Mouse (Mus musculus): ENCODE results near the gene Pcdh15.

Pcdh15 gene

DNA sequence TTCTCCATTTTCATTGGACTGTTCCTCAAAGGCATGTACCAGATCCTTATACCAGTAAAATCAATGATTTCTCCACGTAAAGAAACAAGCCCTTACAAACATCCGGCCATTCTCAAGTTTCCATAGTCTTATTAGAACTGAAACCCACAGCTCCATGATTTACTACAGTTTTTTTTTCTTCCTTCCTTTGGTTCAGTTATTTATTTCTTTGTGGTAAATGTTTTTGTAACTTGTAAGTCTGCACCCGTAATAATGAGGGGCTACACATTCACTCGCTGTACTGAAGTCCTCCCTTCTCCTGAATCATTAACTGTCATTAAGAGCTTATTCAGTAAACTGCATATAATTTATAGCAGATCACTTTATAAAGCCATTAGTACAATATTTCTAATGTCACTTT, 1526.6 kb downstream of the Pcdh15 start:
- DNase-seq = no peak

DNA sequence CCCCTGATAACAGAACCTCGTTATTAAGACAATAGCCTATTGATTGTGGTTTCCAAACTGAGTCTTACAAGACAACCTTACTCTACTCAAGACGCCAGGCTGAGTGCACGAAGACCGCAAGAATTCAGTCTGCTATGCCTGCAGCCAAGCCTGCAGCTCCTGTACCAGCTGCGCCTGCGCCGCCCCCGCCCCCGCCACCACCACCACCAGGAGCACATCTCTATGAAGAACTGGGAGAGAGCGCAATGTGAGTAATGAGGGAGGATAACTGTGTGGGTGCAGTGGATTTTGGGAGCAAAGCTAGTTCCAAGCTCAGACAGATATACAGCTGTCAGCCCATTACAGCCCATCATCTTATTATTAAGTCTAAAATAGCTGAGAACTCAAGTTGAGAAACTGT, 1527.5 kb downstream of the Pcdh15 start:
- peak in 1 of 2 experiments; percentile 10 for DNase-seq

DNA sequence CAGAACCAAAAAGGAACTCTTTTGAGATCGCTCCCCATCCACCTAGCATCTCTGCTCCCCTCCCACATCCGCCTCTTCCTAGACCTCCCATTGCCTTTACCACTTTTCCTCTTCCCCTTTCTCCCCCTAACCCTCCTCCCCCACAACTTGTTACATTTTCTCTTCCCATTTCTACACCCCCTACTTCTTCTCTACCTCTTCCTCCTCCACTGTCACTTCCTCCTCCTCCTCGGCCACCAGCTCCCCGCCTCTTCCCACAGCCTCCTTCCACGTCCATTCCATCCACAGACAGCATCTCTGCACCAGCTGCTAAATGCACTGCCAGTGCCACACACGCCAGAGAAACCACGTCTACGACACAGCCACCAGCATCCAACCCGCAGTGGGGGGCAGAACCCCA, 1532.2 kb downstream of the Pcdh15 start:
- no peak for DNase-seq

DNA sequence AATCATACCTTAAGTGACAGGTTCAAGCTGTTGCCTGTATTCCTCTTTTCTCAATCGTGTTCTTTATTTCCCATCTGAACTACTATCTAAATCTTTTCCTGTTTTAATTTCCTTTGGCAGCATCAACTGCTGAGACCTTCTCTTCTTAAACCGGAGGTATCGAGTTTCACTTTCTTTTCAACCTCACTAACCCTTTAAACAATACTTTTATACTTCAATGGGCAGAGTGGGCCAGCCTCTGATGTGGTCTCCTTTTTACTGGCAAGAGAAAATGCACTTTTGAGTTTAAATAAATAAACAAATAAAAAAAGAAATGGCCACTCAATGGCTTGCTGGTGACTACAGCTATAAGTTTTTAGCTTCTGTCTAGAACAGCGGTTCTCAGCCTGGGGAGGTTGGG, 1537.9 kb downstream of the Pcdh15 start:
- DNase-seq = no peak

GRCm38 (mm10) chr10:74642125-74642524, 1543.0 kb downstream of the Pcdh15 start:
- peak; percentile 60 to 61 for DNase-seq

- no peak for DNase-seq
Measured at GRCm38 (mm10) chr10:74663171-74663570, 1564.0 kb downstream of the Pcdh15 start.

DNA sequence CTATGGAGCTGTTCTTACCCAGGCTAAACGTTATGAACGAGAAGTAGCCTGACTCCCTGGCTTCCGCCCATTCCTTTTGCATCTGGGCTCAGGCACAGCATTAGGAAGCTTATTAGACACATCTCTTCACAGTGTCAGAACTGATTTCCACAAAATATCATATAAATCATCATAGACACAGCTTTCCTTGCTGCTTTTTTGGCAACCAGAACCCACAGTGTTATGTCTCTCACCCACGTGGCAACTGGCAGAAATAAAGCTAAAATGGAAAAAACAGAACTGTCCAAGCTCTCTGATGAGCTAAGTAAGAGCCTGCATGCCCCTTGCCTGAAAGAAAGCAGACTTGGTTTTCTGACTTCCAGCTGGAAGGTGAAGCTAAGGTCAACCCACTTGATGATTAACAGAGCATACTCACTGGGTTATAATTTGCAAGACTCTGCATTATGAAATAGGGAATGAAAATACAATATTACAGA, 1580.9 kb downstream of the Pcdh15 start:
- DNase-seq = peak in 1 of 2 experiments; percentile 10

GRCm38 (mm10) chr10:74680559-74680958, 1581.4 kb downstream of the Pcdh15 start:
- DNase-seq = peak; percentile 6 to 17
